Mouse (Mus musculus): ENCODE results near the gene Csmd2.

DNA sequence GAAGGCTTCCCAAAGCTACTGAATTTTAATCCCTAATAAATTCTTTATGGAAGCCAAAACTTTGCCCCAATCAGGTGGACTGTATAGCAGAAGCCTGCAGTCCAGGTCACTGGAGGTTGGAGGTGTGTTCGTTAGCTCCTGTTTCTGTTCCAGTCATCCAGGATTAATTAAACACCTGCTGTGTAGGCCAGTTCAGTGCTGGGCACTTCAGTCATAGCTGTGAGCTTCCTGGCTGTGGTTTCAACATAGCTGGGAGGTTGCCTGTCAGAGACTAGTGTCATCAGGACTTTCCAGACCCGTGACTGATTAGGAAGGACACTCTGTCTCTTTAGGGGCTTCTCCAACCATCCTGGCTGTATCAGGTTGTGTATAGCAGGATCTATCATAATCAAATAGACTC, 337.9 kb downstream of the Csmd2 start:
- TF ChIP-seq CTCF (IDR thresholded peaks at IDR 0.05; ENCODE audit: insufficient read depth, low read length): no peak
- TF ChIP-seq POLR2A (IDR thresholded peaks at IDR 0.05; ENCODE audit: borderline replicate concordance, extremely low read depth, low read depth, low read length): no peak

All from lung, adult 2 months (tissue).